Mouse (Mus musculus): Measurements from ENCODE around the gene Lrrc58.

Lrrc58 gene

GRCm38 (mm10) chr16:37867791-37868505 is at the start of gene Lrrc58:
TSS of gene Lrrc58 (plus strand) at chr16:37868389.
- peak; percentile 86 for DNase-seq (ENCODE audit: extremely low spot score, low spot score)

DNA sequence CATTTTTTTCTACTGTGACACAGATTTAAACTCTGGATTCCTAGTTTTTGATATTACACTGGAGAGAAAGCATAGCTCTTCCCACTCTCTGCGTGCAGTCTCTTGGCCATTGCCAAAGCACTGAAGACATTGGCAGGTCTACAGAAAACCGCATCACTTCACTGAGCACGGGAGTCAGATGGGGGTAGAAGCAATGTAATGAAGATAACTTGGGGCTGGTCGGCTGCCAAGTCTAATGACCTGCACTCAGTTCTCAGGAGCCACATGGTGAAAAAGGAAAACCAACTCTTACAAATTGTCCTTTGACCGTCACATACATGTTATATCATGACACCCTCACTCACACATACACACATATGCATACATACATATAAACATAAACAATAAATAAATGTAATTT is 44.2 kb upstream of the Lrrc58 start:
- DNase-seq (ENCODE audit: extremely low spot score, low spot score): no peak

GRCm38 (mm10) chr16:37824778-37825505 is 43.2 kb upstream of the Lrrc58 start:
- no peak for DNase-seq (ENCODE audit: extremely low spot score, low spot score)

GRCm38 (mm10) chr16:37826286-37826685 is 41.9 kb upstream of the Lrrc58 start:
- DNase-seq (ENCODE audit: extremely low spot score, low spot score): no peak

DNA sequence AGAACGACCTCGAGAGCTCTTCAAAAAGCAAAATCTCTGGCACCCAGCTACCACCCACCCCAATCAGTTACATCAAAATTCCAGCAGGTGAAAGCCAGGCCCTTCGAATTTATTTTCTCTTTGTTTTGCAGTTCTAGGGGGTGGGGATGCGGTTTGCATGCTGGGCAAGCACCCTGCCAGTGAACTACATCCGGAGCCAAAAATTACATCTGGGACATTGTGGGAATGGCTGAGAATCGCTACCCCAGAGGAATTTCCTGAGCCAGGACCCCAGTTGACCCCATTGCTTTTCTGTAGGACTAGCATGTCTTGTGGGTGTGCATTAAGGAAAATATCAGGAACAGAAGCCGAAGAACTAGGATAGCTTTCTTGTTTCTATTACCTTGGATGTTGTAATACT is 37.1 kb upstream of the Lrrc58 start:
- DNase-seq (ENCODE audit: extremely low spot score, low spot score): no peak

DNA sequence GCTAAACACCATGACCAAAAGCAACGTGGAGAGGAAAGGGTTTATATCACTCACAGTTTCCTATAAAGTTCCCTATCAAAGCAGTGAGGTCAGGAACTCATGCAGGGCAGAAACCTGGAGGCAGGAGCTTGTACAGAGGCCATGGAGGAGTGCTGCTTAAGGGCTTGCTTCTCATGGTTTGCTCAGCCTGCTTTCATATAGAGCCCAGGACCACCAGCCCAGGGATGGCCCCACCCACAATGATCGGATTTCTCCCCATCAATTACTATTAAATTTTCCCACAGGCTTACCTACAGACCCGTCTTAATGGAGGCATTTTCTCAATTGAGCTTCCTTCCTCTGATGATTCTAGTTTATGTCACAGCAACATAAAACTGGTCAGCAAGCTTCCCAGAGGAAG is 30.6 kb upstream of the Lrrc58 start:
- DNase-seq (ENCODE audit: extremely low spot score, low spot score): no peak

DNA sequence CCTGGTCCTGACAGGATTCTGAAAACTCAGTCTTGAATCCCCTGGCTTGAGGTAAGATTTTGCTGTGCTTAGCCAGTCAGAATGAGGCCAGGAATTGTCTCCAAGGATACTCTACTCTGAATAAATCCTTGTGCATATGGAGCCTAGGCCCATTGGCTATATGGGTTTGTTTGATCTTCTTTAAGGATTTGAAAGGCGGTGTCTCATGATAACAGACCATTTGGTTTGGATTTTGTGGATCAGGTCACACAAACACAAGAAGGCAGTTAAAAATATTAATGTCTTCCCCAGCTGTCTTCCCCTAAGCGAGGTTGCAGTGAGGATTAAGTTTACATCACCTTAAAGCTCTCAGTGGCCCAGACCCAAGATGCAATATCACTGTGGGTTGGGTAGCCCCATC is 25.8 kb upstream of the Lrrc58 start:
- DNase-seq (ENCODE audit: extremely low spot score, low spot score): no peak

DNA sequence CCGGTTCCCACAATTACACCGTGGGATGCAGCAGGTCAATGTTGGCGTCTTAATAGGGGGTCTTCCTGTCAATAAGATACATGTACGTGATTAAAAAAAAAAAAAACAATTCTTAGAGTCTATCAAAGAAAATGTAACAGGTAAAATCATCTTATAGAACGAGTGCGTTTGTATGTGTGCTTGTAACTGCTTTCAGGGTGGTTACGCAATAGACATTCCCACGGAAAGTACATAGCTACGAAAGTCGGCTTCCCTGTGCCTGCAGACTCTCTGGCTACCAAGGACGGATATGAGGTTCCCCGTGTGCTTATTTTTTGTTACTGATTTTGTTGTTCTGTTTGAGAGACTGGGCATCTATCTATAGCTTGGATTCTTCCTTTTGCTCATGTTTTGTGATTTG is 24.4 kb upstream of the Lrrc58 start:
- DNase-seq (ENCODE audit: extremely low spot score, low spot score): no peak

GRCm38 (mm10) chr16:37845202-37845925 is 22.8 kb upstream of the Lrrc58 start:
- DNase-seq (ENCODE audit: extremely low spot score, low spot score): no peak

DNA sequence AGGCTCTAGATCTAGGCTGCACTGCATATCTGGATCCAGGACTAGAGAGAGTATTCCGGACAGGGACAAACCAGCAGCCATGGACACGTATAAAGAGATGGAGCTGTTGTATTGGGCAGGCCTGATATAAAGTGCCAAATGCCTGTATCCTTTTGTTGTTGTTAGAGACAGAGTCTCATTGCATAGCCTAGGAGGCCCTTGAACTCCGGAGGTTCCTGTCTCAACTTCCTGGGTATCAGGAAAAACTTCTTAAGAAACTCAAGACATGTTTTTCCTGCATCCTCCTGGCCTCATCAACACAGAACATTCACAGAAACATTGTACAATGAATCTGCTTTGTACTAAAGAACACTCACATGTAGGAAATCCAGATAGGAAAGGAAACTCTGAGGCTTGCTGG is 21.1 kb upstream of the Lrrc58 start:
- no peak for DNase-seq (ENCODE audit: extremely low spot score, low spot score)

GRCm38 (mm10) chr16:37851366-37851765 is 16.8 kb upstream of the Lrrc58 start:
- peak; percentile 35 for DNase-seq (ENCODE audit: extremely low spot score, low spot score)

DNA sequence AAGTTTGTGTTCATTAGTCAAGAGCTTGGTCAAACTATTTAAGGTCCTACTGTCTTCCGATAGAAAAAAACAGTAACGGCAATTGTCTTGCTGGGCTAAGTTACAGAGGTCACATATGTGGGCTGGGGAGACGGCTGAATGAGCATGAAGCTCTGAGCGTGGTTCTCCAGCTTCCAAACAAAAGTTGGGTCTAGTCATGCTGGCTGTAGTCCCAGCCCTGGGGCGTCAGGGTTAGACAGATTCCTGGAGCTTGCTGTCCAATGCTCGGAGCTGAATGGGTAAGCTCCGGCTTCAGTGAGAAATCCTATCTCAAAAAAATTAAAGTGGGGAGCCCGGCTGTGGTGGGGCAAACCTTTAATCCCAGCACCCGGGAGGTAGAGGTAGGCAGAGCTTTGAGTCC is 14.9 kb upstream of the Lrrc58 start:
- no peak for DNase-seq (ENCODE audit: extremely low spot score, low spot score)

DNA sequence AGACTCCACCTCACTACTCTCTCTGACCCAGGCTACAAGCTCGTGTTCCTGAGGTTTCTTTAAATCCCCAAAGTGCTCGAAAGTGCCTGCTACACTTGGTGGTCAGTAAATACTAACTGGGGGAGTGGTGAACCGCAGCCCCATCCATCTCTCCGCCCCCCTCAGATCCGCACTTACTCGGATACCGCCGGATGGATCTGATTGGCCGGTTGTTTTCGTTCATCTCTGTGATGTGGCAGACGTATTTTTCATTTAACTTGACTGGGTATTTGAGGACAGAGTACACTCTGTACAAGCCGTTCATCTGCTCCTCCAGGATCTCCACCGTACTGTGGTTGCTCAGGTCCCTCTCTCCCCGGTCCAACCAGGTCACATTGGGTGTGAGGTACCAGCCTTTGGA is 14.1 kb upstream of the Lrrc58 start:
- DNase-seq (ENCODE audit: extremely low spot score, low spot score): no peak

DNA sequence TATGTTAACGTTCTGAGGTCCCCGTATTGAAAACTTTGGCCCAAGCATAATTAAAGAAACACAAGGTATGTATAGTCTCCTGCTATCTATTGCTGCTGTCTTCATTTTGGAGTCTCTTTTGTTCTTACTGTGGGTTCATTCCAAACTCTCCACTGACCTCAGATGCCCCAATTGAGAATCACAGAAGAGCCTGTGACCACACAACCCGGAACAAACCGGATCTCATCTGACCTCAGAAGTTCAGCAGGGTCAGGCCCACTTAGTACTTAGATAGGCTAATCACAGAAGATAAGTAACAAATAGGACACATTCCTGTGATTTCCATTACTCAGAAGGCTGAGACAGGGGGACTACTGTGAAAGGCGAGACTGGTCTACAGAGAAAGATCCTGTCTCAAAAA is 13.6 kb upstream of the Lrrc58 start:
- no peak for DNase-seq (ENCODE audit: extremely low spot score, low spot score)

DNA sequence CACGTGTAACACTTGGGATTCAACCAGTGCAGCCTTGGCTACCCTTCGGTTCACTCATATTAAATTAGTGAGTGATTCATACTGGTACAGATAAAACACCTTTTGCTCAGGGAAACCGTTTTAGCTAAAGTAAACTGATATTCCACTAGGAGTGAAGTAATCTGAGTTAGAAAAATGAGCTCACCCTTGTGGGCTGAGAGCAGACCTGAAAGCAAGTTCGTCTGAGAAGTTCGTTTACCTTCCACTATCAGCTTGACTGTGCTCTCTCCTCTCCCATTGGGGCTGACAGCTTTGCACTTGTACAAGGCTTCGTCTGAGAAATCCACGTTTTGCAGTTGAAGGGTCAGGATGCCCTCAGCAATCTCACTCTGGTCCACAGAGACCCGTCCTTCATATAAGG is 12.6 kb upstream of the Lrrc58 start:
- no peak for DNase-seq (ENCODE audit: extremely low spot score, low spot score)

- no peak for DNase-seq (ENCODE audit: extremely low spot score, low spot score)
These were observed 11.9 kb upstream of the Lrrc58 start for GRCm38 (mm10) chr16:37856327-37856726.

GRCm38 (mm10) chr16:37857495-37857894 is 10.7 kb upstream of the Lrrc58 start:
- DNase-seq (ENCODE audit: extremely low spot score, low spot score): no peak

GRCm38 (mm10) chr16:37860213-37860612 is 8.0 kb upstream of the Lrrc58 start:
- no peak for DNase-seq (ENCODE audit: extremely low spot score, low spot score)

DNA sequence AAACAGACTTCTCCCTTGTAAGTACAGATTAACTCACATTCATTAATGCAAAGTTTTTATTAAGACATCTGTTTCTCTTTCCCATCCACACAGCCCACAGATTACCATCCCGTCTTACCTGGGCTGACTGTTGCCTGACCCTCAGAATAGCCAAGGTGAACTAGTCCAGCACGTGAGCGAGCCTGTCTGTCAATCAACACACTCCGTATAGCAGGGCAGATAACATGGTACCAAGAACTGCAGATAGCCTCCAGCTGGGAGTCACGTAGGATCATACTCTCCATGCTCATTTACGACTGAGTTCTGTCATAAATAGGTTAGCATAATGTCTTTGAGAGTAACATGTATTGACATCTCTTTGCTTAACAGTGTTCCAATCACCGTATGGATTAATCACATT is 7.2 kb upstream of the Lrrc58 start, which contains the start of gene Gm36028:
Gene Gm36028, minus strand, starts transcription at position 118 of the 400 bp plus-strand sequence.
- no peak for DNase-seq (ENCODE audit: extremely low spot score, low spot score)

GRCm38 (mm10) chr16:37863876-37864275 is 4.3 kb upstream of the Lrrc58 start:
- DNase-seq (ENCODE audit: extremely low spot score, low spot score): no peak

- no peak for DNase-seq (ENCODE audit: extremely low spot score, low spot score)
These were observed 2.3 kb upstream of the Lrrc58 start for GRCm38 (mm10) chr16:37865841-37866240.

All from neural tube, embryonic 10.5 days (tissue).